Mouse (Mus musculus): ENCODE data around the gene Iqsec1.

- no peak for TF ChIP-seq CTCF (IDR thresholded peaks at IDR 0.05; ENCODE audit: low read depth)
- no peak for TF ChIP-seq EP300 (optimal IDR thresholded peaks at IDR 0.05)
Measured at GRCm38 (mm10) chr6:90852360-90852759, 136.1 kb downstream of the Iqsec1 start.

Data from stomach, postnatal 0 days (tissue).